Mouse (Mus musculus): ENCODE data around the gene Cntf.

Cntf gene

GRCm38 (mm10) chr19:12765308-12765707, at the start of gene Cntf:
Gene Cntf (minus strand): TSS chr19:12765632.
- DNase-seq (ENCODE audit: extremely low read depth, low read depth, low spot score): no peak

- DNase-seq (ENCODE audit: extremely low read depth, low read depth, low spot score): no peak
These were observed 48.5 kb upstream of the Cntf start for GRCm38 (mm10) chr19:12813883-12814282.

- no peak for DNase-seq (ENCODE audit: extremely low read depth, low read depth, low spot score)
These were observed 47.4 kb upstream of the Cntf start for GRCm38 (mm10) chr19:12812644-12813364.

- no peak for DNase-seq (ENCODE audit: extremely low read depth, low read depth, low spot score)
These were observed 40.8 kb upstream of the Cntf start for GRCm38 (mm10) chr19:12806214-12806613.

GRCm38 (mm10) chr19:12805730-12806129, 40.3 kb upstream of the Cntf start:
- no peak for DNase-seq (ENCODE audit: extremely low read depth, low read depth, low spot score)

GRCm38 (mm10) chr19:12804237-12804636, 38.8 kb upstream of the Cntf start:
- DNase-seq (ENCODE audit: extremely low read depth, low read depth, low spot score): no peak

GRCm38 (mm10) chr19:12802830-12803229, 37.4 kb upstream of the Cntf start:
- peak; percentile 50 for DNase-seq (ENCODE audit: extremely low read depth, low read depth, low spot score)

GRCm38 (mm10) chr19:12801046-12801445, 35.6 kb upstream of the Cntf start:
- no peak for DNase-seq (ENCODE audit: extremely low read depth, low read depth, low spot score)

- DNase-seq (ENCODE audit: extremely low read depth, low read depth, low spot score): no peak
These were observed 35.2 kb upstream of the Cntf start for GRCm38 (mm10) chr19:12800621-12801020.

GRCm38 (mm10) chr19:12799081-12799480, 33.6 kb upstream of the Cntf start:
- no peak for DNase-seq (ENCODE audit: extremely low read depth, low read depth, low spot score)

GRCm38 (mm10) chr19:12798404-12798803, 33.0 kb upstream of the Cntf start:
- no peak for DNase-seq (ENCODE audit: extremely low read depth, low read depth, low spot score)

GRCm38 (mm10) chr19:12797071-12797470, 31.6 kb upstream of the Cntf start:
- DNase-seq (ENCODE audit: extremely low read depth, low read depth, low spot score): no peak

GRCm38 (mm10) chr19:12796328-12796931, 31.0 kb upstream of the Cntf start:
- peak; percentile 62 for DNase-seq (ENCODE audit: extremely low read depth, low read depth, low spot score)

GRCm38 (mm10) chr19:12795511-12796327, 30.3 kb upstream of the Cntf start, which contains the start of the genes Zfp91 and Lpxn:
Gene Zfp91 (minus strand): TSS chr19:12796126.
Gene Lpxn (plus strand): TSS chr19:12796193.
- DNase-seq (ENCODE audit: extremely low read depth, low read depth, low spot score): peak; percentile 92

- no peak for DNase-seq (ENCODE audit: extremely low read depth, low read depth, low spot score)
These were observed 29.7 kb upstream of the Cntf start for GRCm38 (mm10) chr19:12795110-12795509.

- DNase-seq (ENCODE audit: extremely low read depth, low read depth, low spot score): no peak
These were observed 28.9 kb upstream of the Cntf start for GRCm38 (mm10) chr19:12794056-12795044.

- DNase-seq (ENCODE audit: extremely low read depth, low read depth, low spot score): no peak
These were observed 26.9 kb upstream of the Cntf start for GRCm38 (mm10) chr19:12792374-12792773.

- DNase-seq (ENCODE audit: extremely low read depth, low read depth, low spot score): no peak
These were observed 22.3 kb upstream of the Cntf start for GRCm38 (mm10) chr19:12787721-12788120.

GRCm38 (mm10) chr19:12786803-12787395, 21.5 kb upstream of the Cntf start:
- no peak for DNase-seq (ENCODE audit: extremely low read depth, low read depth, low spot score)

- DNase-seq (ENCODE audit: extremely low read depth, low read depth, low spot score): no peak
These were observed 15.0 kb upstream of the Cntf start for GRCm38 (mm10) chr19:12780437-12780836.

Measured in fat pad, adult 2 months (tissue).